Mouse (Mus musculus): ENCODE data around the gene Mfap2. TPM values are rescaled to one million over a fixed set of nuclear protein-coding genes. Genes with fewer than 3 reads are reported as not detected.
A peak's percentile ranks its signal among the peaks of the same experiment; 100 is the strongest.

Gene Mfap2
- polyA plus RNA-seq, 1 experiment from 2014 or later = 197 TPM

GRCm38 (mm10) chr4:140971691-140972090, 38.5 kb upstream of the Mfap2 start:
- no peak overlapping the region for H3K27ac ChIP-seq (ENCODE audit: low read length)
- H3K27me3 ChIP-seq (ENCODE audit: control insufficient read depth, insufficient read depth, low read length) = no peaks in the 10 kb centered on the region
- H3K4me1 ChIP-seq (ENCODE audit: control insufficient read depth, insufficient read depth, low read length) = no peaks in the 10 kb centered on the region
- no peak overlapping the region for H3K4me3 ChIP-seq (ENCODE audit: low read length)
- no peak overlapping the region for H3K9ac ChIP-seq (ENCODE audit: low read length)
- H3K9me3 ChIP-seq (replicated peaks; ENCODE audit: control insufficient read depth, low read length) = no peaks in the 10 kb centered on the region
- no peak for ATAC-seq (replicated peaks; ENCODE audit: extremely low read depth, insufficient read depth, low FRiP score)
- 86% methylated on average over 13 of the region's 13 CpGs for WGBS
- H3K36me3 ChIP-seq (ENCODE audit: control insufficient read depth, insufficient read depth) = peaks cover 57% of the 10 kb centered on the region
- H3K4me2 ChIP-seq (ENCODE audit: low read depth, low read length) = no peak overlapping the region

GRCm38 (mm10) chr4:140974408-140974807, 35.8 kb upstream of the Mfap2 start:
- H3K4me1 ChIP-seq (ENCODE audit: control insufficient read depth, insufficient read depth, low read length) = no peaks in the 10 kb centered on the region
- no peak for ATAC-seq (replicated peaks; ENCODE audit: extremely low read depth, insufficient read depth, low FRiP score)
- peaks cover 64% of the 10 kb centered on the region for H3K36me3 ChIP-seq (ENCODE audit: control insufficient read depth, insufficient read depth)
- H3K4me2 ChIP-seq (ENCODE audit: low read depth, low read length) = no peak overlapping the region
- H3K27ac ChIP-seq (ENCODE audit: low read length) = no peak overlapping the region
- no peaks in the 10 kb centered on the region for H3K9me3 ChIP-seq (replicated peaks; ENCODE audit: control insufficient read depth, low read length)
- no peak overlapping the region for H3K4me3 ChIP-seq (ENCODE audit: low read length)
- WGBS = 90% methylated on average over 6 of the region's 6 CpGs
- no peak overlapping the region for H3K9ac ChIP-seq (ENCODE audit: low read length)
- no peaks in the 10 kb centered on the region for H3K27me3 ChIP-seq (ENCODE audit: control insufficient read depth, insufficient read depth, low read length)

- no peak overlapping the region for H3K9ac ChIP-seq (ENCODE audit: low read length)
- WGBS = 94% methylated on average over 7 of the region's 7 CpGs
- no peaks in the 10 kb centered on the region for H3K9me3 ChIP-seq (replicated peaks; ENCODE audit: control insufficient read depth, low read length)
- no peaks in the 10 kb centered on the region for H3K4me1 ChIP-seq (ENCODE audit: control insufficient read depth, insufficient read depth, low read length)
- H3K4me2 ChIP-seq (ENCODE audit: low read depth, low read length) = no peak overlapping the region
- H3K27me3 ChIP-seq (ENCODE audit: control insufficient read depth, insufficient read depth, low read length) = no peaks in the 10 kb centered on the region
- no peak overlapping the region for H3K27ac ChIP-seq (ENCODE audit: low read length)
- H3K4me3 ChIP-seq (ENCODE audit: low read length) = no peak overlapping the region
- ATAC-seq (replicated peaks; ENCODE audit: extremely low read depth, insufficient read depth, low FRiP score) = no peak
- H3K36me3 ChIP-seq (ENCODE audit: control insufficient read depth, insufficient read depth) = peaks cover 65% of the 10 kb centered on the region
Measured at GRCm38 (mm10) chr4:140975356-140975755, 34.9 kb upstream of the Mfap2 start.

DNA sequence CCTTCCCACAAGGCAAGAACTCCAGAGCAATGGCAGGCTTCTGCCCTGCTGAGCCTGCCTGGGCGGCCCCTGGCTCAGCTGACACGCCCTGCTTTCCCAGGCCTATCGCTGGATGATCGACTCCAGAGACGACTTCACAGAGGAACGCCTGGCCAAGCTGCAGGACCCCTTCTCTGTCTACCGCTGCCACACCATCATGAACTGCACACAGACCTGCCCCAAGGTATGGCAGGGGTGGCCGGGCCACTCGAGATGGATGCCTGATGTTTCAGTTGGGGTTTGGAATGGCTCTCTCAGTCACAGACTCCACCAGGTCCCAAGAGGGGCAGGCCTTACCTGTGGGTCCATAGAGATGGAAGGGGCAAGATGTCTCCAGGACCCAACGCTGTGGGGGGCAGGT, 32.9 kb upstream of the Mfap2 start:
- WGBS = 78% methylated on average over 10 of the region's 10 CpGs
- H3K27ac ChIP-seq (ENCODE audit: low read length) = no peak overlapping the region
- H3K9me3 ChIP-seq (replicated peaks; ENCODE audit: control insufficient read depth, low read length) = peaks cover 3% of the 10 kb centered on the region; the same call in 1 of the 2 replicates
- no peak for ATAC-seq (replicated peaks; ENCODE audit: extremely low read depth, insufficient read depth, low FRiP score)
- H3K36me3 ChIP-seq (ENCODE audit: control insufficient read depth, insufficient read depth) = peaks cover 50% of the 10 kb centered on the region
- no peak overlapping the region for H3K4me3 ChIP-seq (ENCODE audit: low read length)
- H3K4me1 ChIP-seq (ENCODE audit: control insufficient read depth, insufficient read depth, low read length) = no peaks in the 10 kb centered on the region
- no peak overlapping the region for H3K9ac ChIP-seq (ENCODE audit: low read length)
- H3K27me3 ChIP-seq (ENCODE audit: control insufficient read depth, insufficient read depth, low read length) = no peaks in the 10 kb centered on the region
- no peak overlapping the region for H3K4me2 ChIP-seq (ENCODE audit: low read depth, low read length)

DNA sequence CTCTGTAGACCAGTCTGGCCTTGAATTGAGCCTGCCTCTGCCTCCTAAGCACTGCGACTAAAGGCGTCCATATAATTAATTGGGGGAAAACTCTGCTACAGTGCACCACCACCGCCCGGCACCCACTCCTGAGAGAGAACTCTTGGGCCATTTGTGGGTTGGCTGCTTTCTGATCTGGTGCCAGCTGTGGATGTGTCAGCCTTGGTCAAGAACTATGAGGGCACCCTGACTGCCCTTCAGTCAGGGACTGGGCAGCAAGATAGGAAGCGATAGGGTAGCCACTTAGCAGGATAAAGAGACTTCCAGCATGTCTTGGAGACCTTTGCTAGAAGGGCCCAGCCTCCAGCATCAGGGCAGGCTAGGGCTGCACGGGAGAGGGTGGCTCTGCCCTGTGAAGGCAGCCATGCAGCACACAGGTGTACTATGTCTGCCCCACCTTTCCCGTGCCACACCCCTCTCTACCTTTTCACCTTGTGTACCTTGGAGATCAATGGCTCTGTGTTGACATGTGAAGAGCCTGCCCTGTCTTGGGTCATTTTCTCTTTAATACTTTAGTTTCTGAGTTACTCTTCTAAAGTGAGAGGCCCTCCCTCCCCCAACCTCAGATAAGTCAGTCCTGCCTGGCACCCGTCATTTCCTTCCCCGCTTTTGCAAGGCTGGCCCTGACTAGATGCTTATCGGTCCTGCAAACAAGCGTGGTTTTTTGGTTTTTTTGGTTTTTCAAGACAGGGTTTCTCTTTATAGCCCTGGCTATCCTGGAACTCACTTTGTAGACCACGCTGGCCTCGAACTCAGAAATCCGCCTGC, 32.1 kb upstream of the Mfap2 start:
- ATAC-seq (replicated peaks; ENCODE audit: extremely low read depth, insufficient read depth, low FRiP score) = no peak
- Histone ChIP-seq H3K4me3 (ENCODE audit: low read length) (no peak overlapping the region), H3K4me2 (ENCODE audit: low read depth, low read length) (no peak overlapping the region), H3K27ac (ENCODE audit: low read length) (no peak overlapping the region), H3K9ac (ENCODE audit: low read length) (no peak overlapping the region), H3K36me3 (ENCODE audit: control insufficient read depth, insufficient read depth) (peaks cover 42% of the 10 kb centered on the region), H3K9me3 (replicated peaks; ENCODE audit: control insufficient read depth, low read length) (peaks cover 3% of the 10 kb centered on the region; the same call in 1 of the 2 replicates), H3K27me3 (ENCODE audit: control insufficient read depth, insufficient read depth, low read length) (no peaks in the 10 kb centered on the region), H3K4me1 (ENCODE audit: control insufficient read depth, insufficient read depth, low read length) (peaks cover 3% of the 10 kb centered on the region; the same call in 1 of the 2 replicates)
- 81% methylated on average over 14 of the region's 14 CpGs for WGBS

DNA sequence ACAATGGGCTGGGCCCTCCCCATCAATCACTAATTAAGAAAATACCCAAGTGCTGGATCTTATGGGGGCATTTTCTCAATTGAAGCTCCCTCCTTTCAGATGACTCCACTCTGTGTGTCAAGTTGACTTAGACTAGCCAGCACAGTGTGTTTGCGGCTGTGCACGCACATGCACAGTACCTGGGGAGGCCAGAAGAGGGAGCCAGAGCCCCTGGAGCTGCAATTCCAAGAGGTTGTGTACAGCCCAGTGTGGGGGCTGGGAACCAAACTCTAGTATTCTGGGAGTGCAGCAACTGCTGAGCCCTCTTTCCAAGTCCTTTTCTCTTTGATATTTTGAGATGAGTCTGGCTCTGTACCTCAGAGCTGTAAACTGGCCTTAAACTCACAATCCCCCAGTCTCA, 28.6 kb upstream of the Mfap2 start:
- Histone ChIP-seq H3K9me3 (replicated peaks; ENCODE audit: control insufficient read depth, low read length) (peaks cover 3% of the 10 kb centered on the region; the same call in 1 of the 2 replicates), H3K27me3 (ENCODE audit: control insufficient read depth, insufficient read depth, low read length) (no peaks in the 10 kb centered on the region), H3K4me3 (ENCODE audit: low read length) (no peak overlapping the region), H3K9ac (ENCODE audit: low read length) (no peak overlapping the region), H3K4me1 (ENCODE audit: control insufficient read depth, insufficient read depth, low read length) (peaks cover 11% of the 10 kb centered on the region; the same call in 1 of the 2 replicates), H3K4me2 (ENCODE audit: low read depth, low read length) (no peak overlapping the region), H3K27ac (ENCODE audit: low read length) (no peak overlapping the region), H3K36me3 (ENCODE audit: control insufficient read depth, insufficient read depth) (peaks cover 25% of the 10 kb centered on the region)
- ATAC-seq (replicated peaks; ENCODE audit: extremely low read depth, insufficient read depth, low FRiP score) = no peak
- WGBS = 88% methylated on average over 2 of the region's 2 CpGs

DNA sequence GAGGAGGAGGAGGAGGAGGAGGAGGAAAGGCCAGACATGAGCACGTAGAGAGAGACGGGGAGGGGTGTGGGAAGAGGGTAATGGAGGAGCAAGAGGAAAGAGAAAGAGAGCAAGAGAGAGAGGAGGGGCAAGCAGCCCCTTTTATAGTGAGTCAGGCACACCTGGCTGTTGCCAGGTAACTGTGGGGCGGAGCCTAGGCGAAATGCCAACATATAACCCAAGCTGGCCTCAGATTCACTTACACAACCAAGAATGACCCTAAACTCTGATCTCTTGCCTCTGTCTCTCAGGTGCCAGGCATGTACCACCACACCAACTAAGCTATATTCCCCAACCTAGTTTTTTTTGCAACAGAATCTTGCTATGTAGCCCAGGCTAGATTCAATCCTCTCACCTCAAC, 27.4 kb upstream of the Mfap2 start:
- Histone ChIP-seq H3K9me3 (replicated peaks; ENCODE audit: control insufficient read depth, low read length) (peaks cover 3% of the 10 kb centered on the region; the same call in 1 of the 2 replicates), H3K4me3 (ENCODE audit: low read length) (no peak overlapping the region), H3K4me2 (ENCODE audit: low read depth, low read length) (no peak overlapping the region), H3K36me3 (ENCODE audit: control insufficient read depth, insufficient read depth) (peaks cover 17% of the 10 kb centered on the region), H3K27ac (ENCODE audit: low read length) (peak overlapping the region; percentile 66), H3K9ac (ENCODE audit: low read length) (peak overlapping the region; percentile 1; the same call in 1 of the 2 replicates), H3K27me3 (ENCODE audit: control insufficient read depth, insufficient read depth, low read length) (no peaks in the 10 kb centered on the region), H3K4me1 (ENCODE audit: control insufficient read depth, insufficient read depth, low read length) (peaks cover 16% of the 10 kb centered on the region; the same call in 1 of the 2 replicates)
- 64% methylated on average over 4 of the region's 4 CpGs for WGBS
- no peak for ATAC-seq (replicated peaks; ENCODE audit: extremely low read depth, insufficient read depth, low FRiP score)

GRCm38 (mm10) chr4:140983442-140983841, 26.8 kb upstream of the Mfap2 start:
- H3K4me1 ChIP-seq (ENCODE audit: control insufficient read depth, insufficient read depth, low read length) = peaks cover 17% of the 10 kb centered on the region; the same call in 1 of the 2 replicates
- no peak overlapping the region for H3K4me3 ChIP-seq (ENCODE audit: low read length)
- H3K9ac ChIP-seq (ENCODE audit: low read length) = peak overlapping the region; percentile 1; the same call in 1 of the 2 replicates
- H3K4me2 ChIP-seq (ENCODE audit: low read depth, low read length) = no peak overlapping the region
- ATAC-seq (replicated peaks; ENCODE audit: extremely low read depth, insufficient read depth, low FRiP score) = peak; percentile 49
- H3K27ac ChIP-seq (ENCODE audit: low read length) = peak overlapping the region; percentile 66
- no peaks in the 10 kb centered on the region for H3K27me3 ChIP-seq (ENCODE audit: control insufficient read depth, insufficient read depth, low read length)
- H3K9me3 ChIP-seq (replicated peaks; ENCODE audit: control insufficient read depth, low read length) = peaks cover 3% of the 10 kb centered on the region; the same call in 1 of the 2 replicates
- H3K36me3 ChIP-seq (ENCODE audit: control insufficient read depth, insufficient read depth) = peaks cover 14% of the 10 kb centered on the region
- 4% methylated on average over 9 of the region's 9 CpGs for WGBS

- Histone ChIP-seq H3K36me3 (ENCODE audit: control insufficient read depth, insufficient read depth) (peaks cover 5% of the 10 kb centered on the region), H3K27me3 (ENCODE audit: control insufficient read depth, insufficient read depth, low read length) (no peaks in the 10 kb centered on the region), H3K9me3 (replicated peaks; ENCODE audit: control insufficient read depth, low read length) (peaks cover 3% of the 10 kb centered on the region; the same call in 1 of the 2 replicates), H3K4me2 (ENCODE audit: low read depth, low read length) (no peak overlapping the region), H3K27ac (ENCODE audit: low read length) (no peak overlapping the region), H3K9ac (ENCODE audit: low read length) (no peak overlapping the region), H3K4me1 (ENCODE audit: control insufficient read depth, insufficient read depth, low read length) (peaks cover 18% of the 10 kb centered on the region; the same call in 1 of the 2 replicates), H3K4me3 (ENCODE audit: low read length) (no peak overlapping the region)
- no peak for ATAC-seq (replicated peaks; ENCODE audit: extremely low read depth, insufficient read depth, low FRiP score)
- 77% methylated on average over 6 of the region's 6 CpGs for WGBS
Measured at GRCm38 (mm10) chr4:140984544-140984943, 25.7 kb upstream of the Mfap2 start.

Data from heart, embryonic 16.5 days (tissue).